Mouse (Mus musculus) liver, adult 2 months (tissue): ENCODE measurements at regions not wholly inside any gene's neighbourhood (a gene's known extent, or its start where the extent isn't known, plus 50 kb on each side); places are given as distances from the start of the nearest gene placed in this dataset.

Source experiments
- DNase-seq: peaks from one replicate; pipeline ENCODE4 v3.0.0-alpha.2; 2011; ENCODE audit warnings: low read depth, low spot score; ENCODE audit errors: extremely low read depth
- H3K27ac ChIP-seq: fragments of 200-500 bp; replicated peaks from 2 replicates; pipeline ENCODE4 v1.5.1; 2012; ENCODE audit warnings: low read depth, mild to moderate bottlenecking, control low read depth, inconsistent platforms, low read length; ENCODE audit not compliant: insufficient read depth
- H3K27me3 ChIP-seq: fragments of 200-500 bp; 2 replicates; pipeline ENCODE4 v1.6.1; 2012; ENCODE audit warnings: mild to moderate bottlenecking, moderate library complexity, low read length, inconsistent platforms; ENCODE audit not compliant: control insufficient read depth, insufficient read depth
- H3K36me3 ChIP-seq: fragments of 200-500 bp; 2 replicates; pipeline ENCODE4 v1.6.1; 2012; ENCODE audit warnings: low read length, inconsistent platforms; ENCODE audit not compliant: control insufficient read depth, insufficient read depth
- H3K4me1 ChIP-seq: fragments of 200-500 bp; 2 replicates; pipeline ENCODE4 v1.6.1; 2011; ENCODE audit warnings: low read length; ENCODE audit not compliant: control insufficient read depth, insufficient read depth
- H3K4me3 ChIP-seq: fragments of 200-500 bp; 2 replicates; pipeline ENCODE4 v1.5.1; 2011; ENCODE audit warnings: low read depth, mild to moderate bottlenecking, control low read depth, low read length, moderate library complexity; ENCODE audit not compliant: insufficient read depth
- H3K79me2 ChIP-seq: fragments of 200-500 bp; 2 replicates; pipeline ENCODE4 v1.6.1; 2012; ENCODE audit warnings: inconsistent platforms, mild to moderate bottlenecking, low read length, moderate library complexity; ENCODE audit not compliant: control insufficient read depth, insufficient read depth
- H3K9ac ChIP-seq: fragments of 200-500 bp; 2 replicates; pipeline ENCODE4 v1.6.1; 2012; ENCODE audit warnings: low read depth, mild to moderate bottlenecking, control low read depth, inconsistent platforms, low read length
- CTCF ChIP-seq: fragments of 200-500 bp; IDR thresholded peaks from 2 replicates; pipeline ENCODE4 v1.5.1; 2011; ENCODE audit warnings: low read depth, low read length, control low read depth
- POLR2A ChIP-seq: fragments of 200-500 bp; IDR thresholded peaks from 2 replicates; pipeline ENCODE4 v1.6.1; 2011; ENCODE audit warnings: low read length, control low read depth; ENCODE audit not compliant: insufficient read depth; ENCODE audit errors: extremely low read depth
- WGBS: fragments of 180-500 bp; shearing (Covaris S2); methylation state at CpG from one replicate; pipeline ENCODE4 v1.1.7; 2018; 5-methylcytosine and 5-hydroxymethylcytosine counted together

DNA sequence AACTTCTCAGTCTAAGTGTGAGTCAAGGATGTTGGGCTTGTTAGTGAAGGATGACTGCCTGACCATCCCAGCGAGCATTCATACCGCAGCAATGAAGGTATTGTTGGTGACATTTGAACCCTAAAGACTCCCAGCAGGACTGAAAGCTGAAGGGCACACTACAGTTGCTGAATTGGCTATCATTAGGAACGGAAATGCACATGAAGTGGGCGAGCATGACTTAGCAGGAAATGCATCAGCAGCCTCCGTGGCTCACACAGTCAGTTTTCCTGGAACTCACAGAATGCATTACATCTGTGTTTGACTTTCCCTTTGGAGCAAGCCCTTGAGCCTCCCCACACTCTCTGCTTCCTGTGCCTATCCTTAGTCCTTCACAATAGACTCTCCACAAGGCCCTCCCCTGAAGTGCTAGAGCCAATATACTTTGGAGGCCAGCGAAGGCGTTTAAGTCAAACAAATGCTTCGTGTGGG lies 63.9 kb downstream of the Tmco5 start:
- peak; percentile 37 for DNase-seq
- TF ChIP-seq POLR2A = no peak
- no peak for TF ChIP-seq CTCF
- H3K36me3 ChIP-seq = no peaks in the 10 kb centered on the region
- H3K27ac ChIP-seq = no peak overlapping the region
- WGBS = 58% methylated on average over 8 of the region's 8 CpGs
- no peaks in the 10 kb centered on the region for H3K79me2 ChIP-seq
- H3K4me1 ChIP-seq = no peaks in the 10 kb centered on the region
- H3K9ac ChIP-seq = no peak overlapping the region
- no peaks in the 10 kb centered on the region for H3K27me3 ChIP-seq
- H3K4me3 ChIP-seq = no peak overlapping the region

GRCm38 (mm10) chr2:116948538-116948937 lies 70.0 kb downstream of the Tmco5 start:
- H3K79me2 ChIP-seq = no peaks in the 10 kb centered on the region
- DNase-seq = no peak
- no peak overlapping the region for H3K27ac ChIP-seq
- TF ChIP-seq POLR2A (no peak), CTCF (no peak)
- no peaks in the 10 kb centered on the region for H3K4me1 ChIP-seq
- H3K36me3 ChIP-seq = no peaks in the 10 kb centered on the region
- H3K4me3 ChIP-seq = no peak overlapping the region
- H3K27me3 ChIP-seq = no peaks in the 10 kb centered on the region
- WGBS = 41% methylated on average over 3 of the region's 3 CpGs
- H3K9ac ChIP-seq = no peak overlapping the region

DNA sequence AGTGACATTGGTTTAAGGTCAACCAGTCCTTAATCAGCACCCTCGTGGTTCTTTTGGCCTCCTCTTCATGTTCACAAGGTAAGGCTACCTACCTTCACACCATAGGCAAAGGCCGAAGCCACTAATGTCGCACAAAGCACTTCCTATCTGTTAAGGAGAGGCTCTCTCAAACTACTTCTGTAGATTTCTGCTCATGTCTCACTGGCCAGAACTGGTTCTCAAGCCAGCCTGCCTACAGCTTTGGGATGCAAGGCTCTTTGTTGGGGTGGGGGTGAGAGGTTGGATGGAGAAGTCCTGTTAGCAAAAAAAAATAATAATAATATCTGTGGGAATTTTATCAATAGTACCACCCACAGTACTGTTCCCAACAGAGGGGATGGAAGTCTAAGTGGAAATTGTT lies 71.2 kb downstream of the Tmco5 start:
- no peaks in the 10 kb centered on the region for H3K4me1 ChIP-seq
- no peaks in the 10 kb centered on the region for H3K79me2 ChIP-seq
- 81% methylated on average over 3 of the region's 3 CpGs for WGBS
- H3K4me3 ChIP-seq = no peak overlapping the region
- H3K9ac ChIP-seq = no peak overlapping the region
- TF ChIP-seq CTCF (no peak), POLR2A (no peak)
- H3K27ac ChIP-seq = no peak overlapping the region
- DNase-seq = no peak
- no peaks in the 10 kb centered on the region for H3K36me3 ChIP-seq
- H3K27me3 ChIP-seq = no peaks in the 10 kb centered on the region

- 94% methylated on average over 5 of the region's 5 CpGs for WGBS
- TF ChIP-seq POLR2A = no peak
- TF ChIP-seq CTCF = no peak
- Histone ChIP-seq H3K27me3 (no peaks in the 10 kb centered on the region), H3K4me1 (no peaks in the 10 kb centered on the region), H3K27ac (no peak overlapping the region), H3K36me3 (no peaks in the 10 kb centered on the region), H3K9ac (no peak overlapping the region), H3K4me3 (no peak overlapping the region), H3K79me2 (no peaks in the 10 kb centered on the region)
- no peak for DNase-seq
These were observed 71.7 kb downstream of the Tmco5 start for GRCm38 (mm10) chr2:116950154-116950553.

DNA sequence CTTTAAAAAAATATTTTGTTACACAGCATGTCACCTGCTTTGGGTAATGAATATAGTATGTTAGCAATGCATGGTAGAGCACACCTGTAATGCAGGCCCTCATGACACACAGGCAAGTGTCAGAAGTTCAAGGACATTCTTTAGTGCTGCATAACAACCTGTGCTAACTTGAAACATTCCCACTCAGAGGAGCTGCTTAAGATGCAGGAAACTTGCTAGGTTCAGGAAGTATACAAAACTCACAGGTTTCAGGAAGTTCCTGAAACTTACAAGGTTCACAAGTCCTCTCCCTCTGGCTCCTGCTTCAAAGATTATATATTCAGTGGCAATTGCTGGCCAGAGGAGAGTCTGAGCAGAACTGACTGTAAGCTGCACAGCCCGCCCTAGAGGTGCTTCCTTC lies 73.0 kb downstream of the Tmco5 start:
- H3K4me3 ChIP-seq = no peak overlapping the region
- no peak overlapping the region for H3K9ac ChIP-seq
- no peaks in the 10 kb centered on the region for H3K27me3 ChIP-seq

DNA sequence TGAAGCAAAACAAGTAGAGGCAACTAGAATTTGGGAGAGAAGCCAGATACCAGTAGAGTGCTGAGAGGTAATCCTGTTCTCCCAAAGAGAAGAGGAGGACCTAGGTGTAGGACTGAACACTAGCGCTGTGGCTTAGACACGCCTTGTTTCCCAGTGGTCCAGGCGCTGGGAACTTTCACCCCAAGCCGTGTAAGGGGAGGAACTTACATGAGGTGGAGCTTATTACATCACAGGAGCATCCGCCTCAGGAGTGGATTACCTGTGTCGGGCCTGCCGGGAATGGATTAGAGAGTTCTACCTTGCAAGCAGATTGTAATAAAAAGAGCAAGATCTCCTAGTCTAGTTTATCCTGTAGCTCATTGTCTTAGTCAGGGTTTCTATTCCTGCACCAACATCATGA lies 75.8 kb downstream of the Tmco5 start:
- WGBS = 89% methylated on average over 7 of the region's 7 CpGs
- Histone ChIP-seq H3K27ac (no peak overlapping the region), H3K4me1 (no peaks in the 10 kb centered on the region)

More for the DNA sequence above, 73.0 kb downstream of the Tmco5 start:
- Histone ChIP-seq H3K27ac (no peak overlapping the region), H3K79me2 (no peaks in the 10 kb centered on the region), H3K4me1 (no peaks in the 10 kb centered on the region), H3K36me3 (no peaks in the 10 kb centered on the region)
- no peak for TF ChIP-seq CTCF
- 100% methylated on average over 1 of the region's 1 CpGs for WGBS
- DNase-seq = no peak

More for the DNA sequence above, 75.8 kb downstream of the Tmco5 start:
- no peaks in the 10 kb centered on the region for H3K27me3 ChIP-seq
- DNase-seq = no peak
- H3K9ac ChIP-seq = no peak overlapping the region
- H3K4me3 ChIP-seq = no peak overlapping the region
- TF ChIP-seq POLR2A = no peak
- no peak for TF ChIP-seq CTCF
- no peaks in the 10 kb centered on the region for H3K79me2 ChIP-seq
- no peaks in the 10 kb centered on the region for H3K36me3 ChIP-seq
